Mouse (Mus musculus) spleen, adult 12 weeks (tissue): ENCODE data around the gene 6430571L13Rik.

ENCODE experiments used
- DNase-seq: peaks from one replicate; pipeline ENCODE4 v3.0.0; 2022; ENCODE audit warnings: low spot score

6430571L13Rik gene

DNA sequence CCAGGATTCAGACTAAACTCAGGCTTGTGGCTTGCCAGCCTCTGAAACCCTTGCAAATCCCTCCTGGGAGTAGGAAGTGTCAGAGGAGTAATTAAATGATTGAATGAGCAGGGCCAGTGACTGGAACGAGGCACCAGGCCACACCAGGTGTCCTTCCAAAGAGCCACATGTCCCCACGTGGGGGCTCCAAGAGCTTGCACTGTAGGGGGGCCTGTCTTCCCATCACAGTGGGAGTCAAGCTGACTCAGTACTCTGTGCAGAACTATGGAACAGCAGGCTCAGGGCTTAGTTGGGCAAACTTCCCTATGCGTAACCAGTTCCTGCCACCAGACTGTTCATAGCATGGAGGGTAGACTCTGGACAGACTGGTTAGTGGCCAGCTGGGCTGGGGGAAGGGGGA, 44.0 kb downstream of the 6430571L13Rik start:
- DNase-seq, result no peak

DNA sequence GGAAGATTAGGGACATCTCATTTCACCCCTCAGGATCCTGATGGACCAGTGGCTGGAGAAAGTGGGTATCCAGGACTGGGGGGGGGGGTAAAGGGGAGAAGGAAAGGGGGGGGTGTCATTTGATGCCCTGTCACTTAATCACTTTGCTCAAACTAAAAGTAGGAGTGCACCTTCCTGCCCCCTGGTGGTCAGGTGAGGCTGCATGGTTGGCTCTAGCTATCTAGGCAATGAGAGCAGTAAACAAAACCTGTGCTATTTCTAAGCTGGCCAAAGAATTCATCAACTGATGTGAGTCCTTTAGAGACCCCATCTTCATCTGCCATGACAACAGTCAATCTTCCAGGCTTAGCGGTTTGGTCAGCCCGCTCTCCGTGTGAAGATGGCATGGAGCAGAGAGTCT, 46.3 kb downstream of the 6430571L13Rik start:
- DNase-seq, result peak; percentile 26

DNA sequence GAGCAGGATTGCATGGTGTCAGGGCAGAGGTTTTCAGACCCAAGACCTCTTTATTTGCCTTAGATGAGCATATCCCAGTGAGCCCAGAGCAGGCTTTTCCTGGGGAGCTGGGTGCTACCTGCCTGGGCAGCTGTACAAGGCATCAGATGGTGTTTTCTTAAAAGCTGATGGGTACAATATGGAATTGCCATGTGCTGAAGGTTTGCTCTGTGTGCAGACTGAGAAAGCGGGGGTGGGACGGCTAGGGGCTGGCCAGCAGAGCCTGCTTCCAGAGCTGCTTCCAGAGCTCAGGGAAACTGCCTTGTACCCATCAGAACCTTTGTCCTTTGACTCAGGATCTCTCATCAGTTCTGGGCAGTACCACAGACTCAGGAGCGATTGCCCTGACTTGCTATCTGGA, 47.3 kb downstream of the 6430571L13Rik start:
- no peak for DNase-seq

DNA sequence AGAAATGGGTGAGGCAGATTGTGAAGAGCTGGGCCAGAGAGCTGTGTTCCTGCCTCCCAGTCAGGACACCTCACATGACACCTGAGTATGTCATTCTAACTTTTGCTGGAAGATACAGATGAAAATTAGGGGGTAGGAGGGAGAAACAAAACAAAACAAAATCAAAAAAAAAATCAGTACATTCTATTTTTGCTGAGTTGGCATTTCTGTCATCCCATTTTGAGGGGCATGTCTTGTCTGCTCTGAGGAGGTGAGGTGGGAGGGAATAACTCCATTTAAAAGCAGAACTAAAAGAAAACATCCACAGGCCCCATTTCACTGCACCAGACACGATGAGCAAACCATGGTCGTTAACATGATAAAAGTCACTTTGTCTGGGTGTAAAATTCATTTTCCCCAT, 47.9 kb downstream of the 6430571L13Rik start:
- DNase-seq, result no peak

DNA sequence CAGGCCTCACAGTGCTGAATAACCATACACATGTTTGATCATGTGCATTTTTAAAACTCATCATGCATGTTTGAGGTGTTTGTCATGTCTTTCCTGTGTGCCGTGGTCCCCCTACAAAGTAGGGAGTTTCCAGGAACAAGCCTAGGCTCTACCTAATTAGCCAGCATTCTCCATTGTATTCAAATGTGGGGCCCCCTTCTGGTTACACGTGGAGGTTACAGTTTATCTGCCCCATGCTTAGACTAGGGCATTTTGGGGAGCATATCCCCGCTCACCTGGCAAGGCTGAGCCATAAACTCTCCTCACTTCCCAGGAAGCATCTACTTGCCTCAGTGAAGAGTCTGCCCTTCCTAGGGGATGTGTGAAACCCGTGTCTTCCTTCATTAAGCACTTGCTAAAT, 56.0 kb downstream of the 6430571L13Rik start:
- no peak for DNase-seq

DNA sequence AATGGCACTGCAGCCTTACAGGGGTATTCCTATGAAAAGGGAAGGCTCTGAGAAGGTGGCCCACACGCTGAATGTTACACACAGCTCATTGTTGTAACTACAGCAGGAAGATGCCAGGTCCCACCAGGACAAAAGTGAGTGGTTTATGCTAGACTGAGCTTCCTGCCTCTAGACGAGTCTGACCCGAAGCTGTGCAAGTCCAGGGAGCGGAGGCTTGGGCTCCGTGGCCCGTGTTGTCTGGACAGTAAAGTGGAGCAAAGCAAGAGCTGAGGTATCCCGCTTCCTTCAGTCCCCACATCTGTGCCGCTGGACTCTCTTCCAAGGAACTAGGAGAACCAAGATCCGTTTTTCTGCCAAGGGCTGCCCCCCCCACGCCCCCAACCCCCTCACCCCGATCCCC, 58.6 kb downstream of the 6430571L13Rik start:
- DNase-seq, result no peak

DNA sequence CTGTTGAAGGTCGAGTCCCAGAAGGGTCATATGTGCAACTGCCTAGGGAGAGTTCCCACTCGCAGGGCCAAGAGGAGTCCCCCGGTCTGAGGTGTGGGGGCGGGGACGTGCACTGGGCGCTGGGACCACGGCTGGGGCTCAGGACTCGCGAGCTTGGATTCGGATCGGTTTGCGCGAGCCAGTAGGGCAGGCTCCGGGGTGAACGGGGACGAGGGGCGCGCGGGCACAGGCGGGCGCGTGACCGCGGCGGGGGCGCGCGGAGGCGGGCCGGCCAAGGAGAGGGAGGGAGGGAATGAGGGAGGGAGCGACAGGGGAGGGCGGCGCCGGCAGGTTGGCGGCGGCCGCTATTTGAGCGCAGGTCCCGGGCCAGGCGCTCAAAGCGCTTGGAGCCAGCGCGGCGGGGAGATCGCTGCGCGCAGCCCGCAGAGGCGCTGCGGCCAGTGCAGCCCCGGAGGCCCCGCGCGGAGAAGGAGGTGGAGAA, 59.1 kb downstream of the 6430571L13Rik start, which contains the start of gene Cacna2d2:
TSS of gene Cacna2d2 (plus strand) at position 122 of the 481 bp plus-strand sequence.
- no peak for DNase-seq

DNA sequence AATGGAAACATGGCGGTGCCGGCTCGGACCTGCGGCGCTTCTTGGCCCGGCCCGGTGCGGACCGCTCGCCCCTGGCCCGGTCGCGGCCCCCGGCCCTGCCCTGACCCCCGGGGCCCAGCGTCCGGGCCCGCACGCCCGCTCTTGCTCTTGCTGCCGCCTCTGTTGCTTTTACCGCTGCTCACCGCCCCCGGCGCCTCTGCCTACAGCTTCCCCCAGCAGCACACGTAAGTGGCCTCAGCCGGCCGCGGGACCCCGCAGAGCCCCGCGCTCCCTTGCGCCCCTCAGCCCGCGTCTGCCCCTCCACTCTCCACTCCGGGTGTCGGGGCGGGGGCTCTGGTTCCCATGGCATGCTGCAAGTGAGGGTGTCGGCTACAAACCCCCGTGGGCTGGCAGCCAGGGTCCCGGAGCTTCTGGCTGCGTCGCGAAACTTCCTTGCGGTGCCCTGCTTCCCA, 59.7 kb downstream of the 6430571L13Rik start:
- no peak for DNase-seq

DNA sequence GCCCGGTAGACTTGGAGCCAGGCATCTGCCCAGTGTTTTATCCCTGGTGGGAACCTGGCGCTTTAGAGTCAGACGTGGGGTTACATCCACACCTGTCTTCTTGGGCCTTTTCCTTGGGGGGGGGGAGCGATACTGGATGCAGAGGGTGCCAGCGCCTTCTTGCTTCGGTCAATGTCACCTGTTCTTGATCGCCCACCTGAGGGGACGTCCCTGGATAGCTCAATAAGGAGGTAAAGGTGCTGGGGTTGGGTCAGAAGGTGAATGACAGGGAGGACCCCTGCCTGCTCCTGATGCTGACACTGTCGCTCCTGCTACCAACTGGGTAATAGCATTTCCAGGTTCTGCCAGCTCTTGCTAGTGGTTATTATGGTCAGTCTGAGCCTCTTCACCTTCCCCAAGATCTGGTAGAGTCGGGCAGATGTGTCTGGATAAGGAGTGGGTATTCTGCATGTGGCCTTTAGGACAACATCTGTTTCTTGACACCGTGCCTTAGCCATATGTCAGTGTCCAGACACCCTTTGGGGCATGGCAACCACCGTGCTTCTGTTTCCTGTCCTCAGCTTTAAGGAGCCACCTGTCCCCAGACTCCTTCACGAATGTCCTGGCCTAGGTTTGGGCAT, 60.4 kb downstream of the 6430571L13Rik start:
- DNase-seq, result no peak
